Mouse (Mus musculus): Measurements from ENCODE around the gene Polr2e. TPM values are rescaled to one million over a fixed set of nuclear protein-coding genes. Genes with fewer than 3 reads are reported as not detected.

The Polr2e gene
- polyA plus RNA-seq, 1 experiment from 2014 or later: 219 TPM

GRCm38 (mm10) chr10:80025044-80025347, 14.6 kb downstream of the Polr2e start:
- Histone ChIP-seq H3K4me1 (ENCODE audit: control insufficient read depth, insufficient read depth, low read length) (no peaks in the 10 kb centered on the region), H3K9ac (ENCODE audit: low read length) (no peak overlapping the region), H3K27ac (ENCODE audit: low read depth, low read length) (no peak overlapping the region), H3K9me3 (replicated peaks; ENCODE audit: control insufficient read depth, low read length) (no peaks in the 10 kb centered on the region), H3K27me3 (replicated peaks; ENCODE audit: control insufficient read depth, insufficient read depth, low read length) (peaks cover 6% of the 10 kb centered on the region; the same call in 1 of the 2 replicates), H3K4me2 (ENCODE audit: low read length) (no peak overlapping the region), H3K36me3 (ENCODE audit: control insufficient read depth, insufficient read depth, low read length) (no peaks in the 10 kb centered on the region), H3K4me3 (ENCODE audit: low read depth, low read length) (no peak overlapping the region)
- DNase-seq (ENCODE audit: low spot score) (no peak), ATAC-seq (no peak)
- WGBS: 62% methylated on average over 4 of the region's 4 CpGs

GRCm38 (mm10) chr10:80024229-80025043, 15.2 kb downstream of the Polr2e start:
- no peaks in the 10 kb centered on the region for H3K9me3 ChIP-seq (replicated peaks; ENCODE audit: control insufficient read depth, low read length)
- H3K4me3 ChIP-seq (ENCODE audit: low read depth, low read length): no peak overlapping the region
- no peaks in the 10 kb centered on the region for H3K4me1 ChIP-seq (ENCODE audit: control insufficient read depth, insufficient read depth, low read length)
- H3K9ac ChIP-seq (ENCODE audit: low read length): no peak overlapping the region
- ATAC-seq: no peak
- H3K4me2 ChIP-seq (ENCODE audit: low read length): no peak overlapping the region
- H3K27me3 ChIP-seq (replicated peaks; ENCODE audit: control insufficient read depth, insufficient read depth, low read length): peaks cover 11% of the 10 kb centered on the region; the same call in 1 of the 2 replicates
- WGBS: 79% methylated on average over 15 of the region's 15 CpGs
- no peak overlapping the region for H3K27ac ChIP-seq (ENCODE audit: low read depth, low read length)
- no peaks in the 10 kb centered on the region for H3K36me3 ChIP-seq (ENCODE audit: control insufficient read depth, insufficient read depth, low read length)
- DNase-seq (ENCODE audit: low spot score): no peak

GRCm38 (mm10) chr10:80023758-80024157, 15.8 kb downstream of the Polr2e start:
- no peak for ATAC-seq
- no peak overlapping the region for H3K9ac ChIP-seq (ENCODE audit: low read length)
- H3K27me3 ChIP-seq (replicated peaks; ENCODE audit: control insufficient read depth, insufficient read depth, low read length): peaks cover 16% of the 10 kb centered on the region; the same call in 1 of the 2 replicates
- WGBS: 87% methylated on average over 5 of the region's 5 CpGs
- no peak overlapping the region for H3K4me3 ChIP-seq (ENCODE audit: low read depth, low read length)
- no peak overlapping the region for H3K4me2 ChIP-seq (ENCODE audit: low read length)
- H3K9me3 ChIP-seq (replicated peaks; ENCODE audit: control insufficient read depth, low read length): no peaks in the 10 kb centered on the region
- no peak for DNase-seq (ENCODE audit: low spot score)
- H3K4me1 ChIP-seq (ENCODE audit: control insufficient read depth, insufficient read depth, low read length): no peaks in the 10 kb centered on the region
- no peaks in the 10 kb centered on the region for H3K36me3 ChIP-seq (ENCODE audit: control insufficient read depth, insufficient read depth, low read length)
- H3K27ac ChIP-seq (ENCODE audit: low read depth, low read length): no peak overlapping the region

GRCm38 (mm10) chr10:80022806-80023205, 16.8 kb downstream of the Polr2e start:
- H3K9ac ChIP-seq (ENCODE audit: low read length): no peak overlapping the region
- no peaks in the 10 kb centered on the region for H3K36me3 ChIP-seq (ENCODE audit: control insufficient read depth, insufficient read depth, low read length)
- no peaks in the 10 kb centered on the region for H3K9me3 ChIP-seq (replicated peaks; ENCODE audit: control insufficient read depth, low read length)
- DNase-seq (ENCODE audit: low spot score) (no peak), ATAC-seq (no peak)
- WGBS: 93% methylated on average over 8 of the region's 8 CpGs
- H3K27me3 ChIP-seq (replicated peaks; ENCODE audit: control insufficient read depth, insufficient read depth, low read length): peaks cover 16% of the 10 kb centered on the region; the same call in 1 of the 2 replicates
- no peak overlapping the region for H3K4me2 ChIP-seq (ENCODE audit: low read length)
- no peaks in the 10 kb centered on the region for H3K4me1 ChIP-seq (ENCODE audit: control insufficient read depth, insufficient read depth, low read length)
- H3K4me3 ChIP-seq (ENCODE audit: low read depth, low read length): no peak overlapping the region
- H3K27ac ChIP-seq (ENCODE audit: low read depth, low read length): no peak overlapping the region

GRCm38 (mm10) chr10:80022164-80022563, 17.4 kb downstream of the Polr2e start:
- Histone ChIP-seq H3K9me3 (replicated peaks; ENCODE audit: control insufficient read depth, low read length) (no peaks in the 10 kb centered on the region), H3K27ac (ENCODE audit: low read depth, low read length) (no peak overlapping the region), H3K27me3 (replicated peaks; ENCODE audit: control insufficient read depth, insufficient read depth, low read length) (peaks cover 16% of the 10 kb centered on the region; the same call in 1 of the 2 replicates), H3K36me3 (ENCODE audit: control insufficient read depth, insufficient read depth, low read length) (no peaks in the 10 kb centered on the region), H3K4me3 (ENCODE audit: low read depth, low read length) (no peak overlapping the region), H3K4me2 (ENCODE audit: low read length) (no peak overlapping the region), H3K4me1 (ENCODE audit: control insufficient read depth, insufficient read depth, low read length) (no peaks in the 10 kb centered on the region), H3K9ac (ENCODE audit: low read length) (no peak overlapping the region)
- WGBS: 84% methylated on average over 12 of the region's 12 CpGs
- no peak for ATAC-seq
- no peak for DNase-seq (ENCODE audit: low spot score)

GRCm38 (mm10) chr10:80021320-80021641, 18.3 kb downstream of the Polr2e start:
- Histone ChIP-seq H3K27ac (ENCODE audit: low read depth, low read length) (no peak overlapping the region), H3K27me3 (replicated peaks; ENCODE audit: control insufficient read depth, insufficient read depth, low read length) (peaks cover 16% of the 10 kb centered on the region; the same call in 1 of the 2 replicates), H3K4me1 (ENCODE audit: control insufficient read depth, insufficient read depth, low read length) (no peaks in the 10 kb centered on the region), H3K9me3 (replicated peaks; ENCODE audit: control insufficient read depth, low read length) (no peaks in the 10 kb centered on the region), H3K4me3 (ENCODE audit: low read depth, low read length) (no peak overlapping the region), H3K4me2 (ENCODE audit: low read length) (no peak overlapping the region), H3K36me3 (ENCODE audit: control insufficient read depth, insufficient read depth, low read length) (no peaks in the 10 kb centered on the region), H3K9ac (ENCODE audit: low read length) (no peak overlapping the region)
- WGBS: 92% methylated on average over 13 of the region's 13 CpGs
- ATAC-seq (no peak), DNase-seq (ENCODE audit: low spot score) (no peak)

- H3K9me3 ChIP-seq (replicated peaks; ENCODE audit: control insufficient read depth, low read length): no peaks in the 10 kb centered on the region
- DNase-seq (ENCODE audit: low spot score) (no peak), ATAC-seq (no peak)
- H3K4me3 ChIP-seq (ENCODE audit: low read depth, low read length): no peak overlapping the region
- no peak overlapping the region for H3K9ac ChIP-seq (ENCODE audit: low read length)
- H3K4me1 ChIP-seq (ENCODE audit: control insufficient read depth, insufficient read depth, low read length): no peaks in the 10 kb centered on the region
- 84% methylated on average over 18 of the region's 18 CpGs for WGBS
- H3K27ac ChIP-seq (ENCODE audit: low read depth, low read length): no peak overlapping the region
- H3K4me2 ChIP-seq (ENCODE audit: low read length): no peak overlapping the region
- no peaks in the 10 kb centered on the region for H3K36me3 ChIP-seq (ENCODE audit: control insufficient read depth, insufficient read depth, low read length)
- H3K27me3 ChIP-seq (replicated peaks; ENCODE audit: control insufficient read depth, insufficient read depth, low read length): peaks cover 16% of the 10 kb centered on the region; the same call in 1 of the 2 replicates
Measured at GRCm38 (mm10) chr10:80020603-80021319, 18.8 kb downstream of the Polr2e start.

GRCm38 (mm10) chr10:80020191-80020590, 19.4 kb downstream of the Polr2e start:
- H3K27me3 ChIP-seq (replicated peaks; ENCODE audit: control insufficient read depth, insufficient read depth, low read length): peaks cover 17% of the 10 kb centered on the region; the same call in 1 of the 2 replicates
- H3K36me3 ChIP-seq (ENCODE audit: control insufficient read depth, insufficient read depth, low read length): no peaks in the 10 kb centered on the region
- H3K4me3 ChIP-seq (ENCODE audit: low read depth, low read length): no peak overlapping the region
- H3K9me3 ChIP-seq (replicated peaks; ENCODE audit: control insufficient read depth, low read length): no peaks in the 10 kb centered on the region
- WGBS: 14% methylated on average over 11 of the region's 11 CpGs
- H3K4me1 ChIP-seq (ENCODE audit: control insufficient read depth, insufficient read depth, low read length): no peaks in the 10 kb centered on the region
- DNase-seq (ENCODE audit: low spot score) (no peak), ATAC-seq (no peak)
- peak overlapping the region; percentile 6; the same call in 1 of the 2 replicates for H3K4me2 ChIP-seq (ENCODE audit: low read length)
- H3K9ac ChIP-seq (ENCODE audit: low read length): no peak overlapping the region
- H3K27ac ChIP-seq (ENCODE audit: low read depth, low read length): no peak overlapping the region
